Mouse (Mus musculus) heart, adult 2 months (tissue): ENCODE measurements around the gene Kcnd2.

Experiments
- CTCF ChIP-seq: fragments of 200-600 bp; IDR thresholded peaks from 2 replicates; pipeline ENCODE4 v1.8.1; 2022; ENCODE audit warnings: antibody characterized with exemption, mild to moderate bottlenecking, moderate library complexity
- EP300 ChIP-seq: fragments of 200-500 bp; IDR thresholded peaks from 2 replicates; pipeline ENCODE4 v1.6.1; 2011; ENCODE audit warnings: low read depth, low read length, control low read depth; ENCODE audit not compliant: insufficient read depth
- POLR2A ChIP-seq: fragments of 200-500 bp; IDR thresholded peaks from 2 replicates; pipeline ENCODE4 v1.6.1; 2011; ENCODE audit warnings: mild to moderate bottlenecking, low read depth, low read length, control low read depth; ENCODE audit not compliant: insufficient read depth

DNA sequence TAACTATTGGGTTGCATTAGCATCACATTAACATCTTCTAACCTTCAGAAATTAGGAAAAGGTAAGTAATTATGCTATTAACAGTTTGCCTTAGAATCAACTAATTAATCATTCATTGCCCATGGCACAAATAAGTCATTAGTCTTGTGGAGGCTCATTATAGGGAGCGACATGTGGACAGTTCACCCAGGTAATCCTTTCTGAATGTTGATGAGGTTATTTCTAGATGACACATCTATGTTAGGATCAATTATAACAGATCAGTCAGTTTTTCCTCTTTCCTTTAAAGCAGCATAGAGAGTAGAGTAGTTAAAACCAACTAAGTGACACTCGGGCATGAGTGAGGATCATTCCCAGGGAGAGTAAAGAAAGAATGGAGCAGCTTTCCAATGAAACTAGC is 267.4 kb downstream of the Kcnd2 start:
- TF ChIP-seq POLR2A, result no peak
- TF ChIP-seq CTCF, result no peak
- TF ChIP-seq EP300, result no peak
